ENCODE assay signal across 10 mouse cellular contexts in the genomic region with DNA sequence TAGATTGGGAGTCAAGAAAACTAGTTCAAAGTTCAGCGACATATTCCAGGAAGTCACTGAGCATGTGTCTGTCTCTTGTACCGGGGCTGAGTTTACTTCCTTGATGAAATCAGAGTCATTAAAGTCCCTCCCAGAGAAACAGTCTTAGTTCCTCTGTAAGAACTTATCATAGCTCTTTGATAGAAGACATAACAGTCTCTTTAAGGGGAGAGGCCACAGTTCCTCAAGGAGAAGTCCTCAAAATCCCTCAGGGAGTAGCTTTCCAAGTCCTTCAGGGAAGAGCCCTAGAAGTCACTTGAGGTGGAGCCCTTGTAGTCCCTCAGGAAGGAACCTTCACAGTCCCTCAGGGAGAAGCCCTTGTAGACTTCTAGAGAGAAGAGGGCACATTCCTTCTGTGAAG. TPM values are rescaled to one million over a fixed set of nuclear protein-coding genes. Genes with fewer than 3 reads are reported as not detected.
DNase-seq lines count a peak whose midpoint lies in the region; ATAC-seq lines count a peak whose summit lies in the region.
"Had no signal": no experiment of that assay in that cellular context is flagged by ENCODE, and none has a peak within 500 bp of the region (broad histone marks: within the 10 kb centered on the region; RNA-seq: fewer than 3 reads in every experiment).

No protein-coding gene starts in this region.

- H3K36me3 ChIP-seq in neural tube, embryonic 15.5 days = no peaks in the 10 kb centered on the region
- no peaks in the 10 kb centered on the region for H3K36me3 ChIP-seq in liver, embryonic 15.5 days (replicated peaks)
- H3K36me3 ChIP-seq in splenic B cell, adult 2 months (ENCODE audit: control insufficient read depth, insufficient read depth, low read length, poor library complexity, severe bottlenecking) = no peaks in the 10 kb centered on the region
- no peaks in the 10 kb centered on the region for H3K36me3 ChIP-seq in forebrain, embryonic 16.5 days (ENCODE audit: control insufficient read depth, insufficient read depth)

- H3K4me3 ChIP-seq in neural tube, embryonic 15.5 days (replicated peaks) = 0 out of 2 replicates have a peak overlapping the region, but pooled peaks have one; percentile 58
- no peak overlapping the region; the same call in 1 of the 2 replicates for H3K4me3 ChIP-seq in liver, embryonic 15.5 days (replicated peaks)
- no peak overlapping the region for H3K4me3 ChIP-seq in forebrain, embryonic 16.5 days (replicated peaks; ENCODE audit: low read length)

- no peak for ATAC-seq in neural tube, embryonic 15.5 days (ENCODE audit: low FRiP score)
- no peak for ATAC-seq in liver, embryonic 15.5 days (ENCODE audit: insufficient read depth)
- no peak for ATAC-seq in forebrain, embryonic 16.5 days

- H3K9ac ChIP-seq in neural tube, embryonic 15.5 days (replicated peaks) = no peak overlapping the region
- no peak overlapping the region for H3K9ac ChIP-seq in liver, embryonic 15.5 days
- no peak overlapping the region for H3K9ac ChIP-seq in forebrain, embryonic 16.5 days (replicated peaks; ENCODE audit: low read depth, low read length)

- no peaks in the 10 kb centered on the region for H3K27me3 ChIP-seq in neural tube, embryonic 15.5 days (replicated peaks)
- H3K27me3 ChIP-seq in liver, embryonic 15.5 days = no peaks in the 10 kb centered on the region
- no peaks in the 10 kb centered on the region for H3K27me3 ChIP-seq in splenic B cell, adult 2 months (ENCODE audit: control insufficient read depth, insufficient read depth, low read length, poor library complexity, severe bottlenecking)
- no peaks in the 10 kb centered on the region for H3K27me3 ChIP-seq in forebrain, embryonic 16.5 days (replicated peaks; ENCODE audit: control insufficient read depth, insufficient read depth, low read length)

- H3K9me3 ChIP-seq in neural tube, embryonic 15.5 days (replicated peaks) = no peaks in the 10 kb centered on the region
- no peaks in the 10 kb centered on the region for H3K9me3 ChIP-seq in liver, embryonic 15.5 days (replicated peaks)
- no peaks in the 10 kb centered on the region for H3K9me3 ChIP-seq in forebrain, embryonic 16.5 days (ENCODE audit: control insufficient read depth, low read length)

- no peak overlapping the region for H3K27ac ChIP-seq in neural tube, embryonic 15.5 days (replicated peaks)
- H3K27ac ChIP-seq in liver, embryonic 15.5 days (replicated peaks) = 0 out of 2 replicates have a peak overlapping the region, but pooled peaks have one; percentile 46
- no peak overlapping the region for H3K27ac ChIP-seq in forebrain, embryonic 16.5 days (ENCODE audit: low read length)

- peak overlapping the region; percentile 85 for H3K4me2 ChIP-seq in neural tube, embryonic 15.5 days
- no peak overlapping the region for H3K4me2 ChIP-seq in liver, embryonic 15.5 days
- no peak overlapping the region for H3K4me2 ChIP-seq in forebrain, embryonic 16.5 days (ENCODE audit: low read length)

- peaks cover 18% of the 10 kb centered on the region for H3K4me1 ChIP-seq in neural tube, embryonic 15.5 days
- peaks cover 24% of the 10 kb centered on the region for H3K4me1 ChIP-seq in liver, embryonic 15.5 days (replicated peaks)
- peaks cover 15% of the 10 kb centered on the region for H3K4me1 ChIP-seq in forebrain, embryonic 16.5 days (replicated peaks; ENCODE audit: control insufficient read depth, insufficient read depth, low read length)

- intact Hi-C loops in heart, postnatal 25 days (cut with DNase I) = no loop called here

- 91% methylated on average over 2 of the region's 2 CpGs for WGBS in neural tube, embryonic 15.5 days
- WGBS in liver, embryonic 15.5 days (ENCODE audit: insufficient replicate concordance) = 28% methylated on average over 2 of the region's 2 CpGs
- WGBS in forebrain, embryonic 16.5 days = 90% methylated on average over 2 of the region's 2 CpGs

- peak; percentile 94 for DNase-seq in heart, adult 11 months
- DNase-seq in heart, postnatal 25 days (ENCODE audit: low spot score) = no peak
- DNase-seq in neural tube, embryonic 10.5 days (ENCODE audit: extremely low spot score, low spot score) = no peak
- DNase-seq in splenic B cell, adult 2 months (ENCODE audit: low read depth, low spot score) = peak; percentile 27
- DNase-seq in cerebellum, postnatal 14 days = no peak
- DNase-seq: adrenal gland, adult 8-10 months had no signal

RNA-seq across cellular contexts. Expression of a gene that starts 0.9 kb away (rescaled TPM):
- 10 to 100 TPM; 19.2 to 22.2 TPM for total RNA-seq in heart, postnatal 25 days (2021)
- 97.9 and 110 TPM in 2 replicates for polyA plus RNA-seq in neural tube, embryonic 15.5 days (2015; fragmentation: Nextera tagmentation; extraction: Ambion mirVana)
- polyA plus RNA-seq in liver, embryonic 15.5 days (2015; fragmentation: Nextera tagmentation; extraction: Ambion mirVana) = 12.4 and 12.9 TPM in 2 replicates
- 127 and 138 TPM in 2 replicates for polyA plus RNA-seq in forebrain, embryonic 16.5 days (2015; fragmentation: Nextera tagmentation; extraction: Ambion mirVana)

RNA-seq across cellular contexts. Expression of a gene that starts 34.2 kb away (rescaled TPM):
- not detected for total RNA-seq in heart, postnatal 25 days (2021)
- not detected in 2 replicates for polyA plus RNA-seq in neural tube, embryonic 15.5 days (2015; fragmentation: Nextera tagmentation; extraction: Ambion mirVana)
- polyA plus RNA-seq in liver, embryonic 15.5 days (2015; fragmentation: Nextera tagmentation; extraction: Ambion mirVana) = not detected in 2 replicates
- not detected in 2 replicates for polyA plus RNA-seq in forebrain, embryonic 16.5 days (2015; fragmentation: Nextera tagmentation; extraction: Ambion mirVana)
- polyA plus RNA-seq: lung, embryonic 16.5 days had no signal

RNA-seq across cellular contexts. Expression of a gene that starts 43.2 kb away (rescaled TPM):
- total RNA-seq in heart, postnatal 25 days (2021) = 10 to 100 TPM; 23.7 to 25.4 TPM
- 76.5 and 80.8 TPM in 2 replicates for polyA plus RNA-seq in neural tube, embryonic 15.5 days (2015; fragmentation: Nextera tagmentation; extraction: Ambion mirVana)
- polyA plus RNA-seq in liver, embryonic 15.5 days (2015; fragmentation: Nextera tagmentation; extraction: Ambion mirVana) = 16.3 and 18.5 TPM in 2 replicates
- polyA plus RNA-seq in forebrain, embryonic 16.5 days (2015; fragmentation: Nextera tagmentation; extraction: Ambion mirVana) = 86.6 and 86.8 TPM in 2 replicates

Comparison
In these comparisons a context has a peak if more than half of its experiments do, and no peak if none do; other contexts are left out.
1. DNase-seq: peak in heart, adult 11 months (single experiment) and splenic B cell, adult 2 months (single experiment); none in heart, postnatal 25 days (single experiment), neural tube, embryonic 10.5 days (single experiment) and cerebellum, postnatal 14 days (0 of 2).